Mouse (Mus musculus): ENCODE measurements around the gene Rasal2. TPM values are rescaled to one million over a fixed set of nuclear protein-coding genes. Genes with fewer than 3 reads are reported as not detected.

Gene Rasal2
- polyA plus RNA-seq, 1 experiment from 2014 or later, result 31.0 TPM

GRCm38 (mm10) chr1:157225013-157225412, 187.4 kb downstream of the Rasal2 start:
- no peak overlapping the region for H3K4me3 ChIP-seq
- no peak overlapping the region for H3K4me2 ChIP-seq
- 0 out of 2 replicates have a peak, but pooled peaks cover 6% of the 10 kb centered on the region for H3K4me1 ChIP-seq
- no peaks in the 10 kb centered on the region for H3K27me3 ChIP-seq
- 0 out of 2 replicates have a peak, but pooled peaks cover 3% of the 10 kb centered on the region for H3K36me3 ChIP-seq (ENCODE audit: poor library complexity, severe bottlenecking)
- no peak for ATAC-seq
- H3K27ac ChIP-seq, result no peak overlapping the region
- no peaks in the 10 kb centered on the region for H3K9me3 ChIP-seq (replicated peaks)
- WGBS, result 89% methylated on average over 6 of the region's 6 CpGs
- no peak overlapping the region for H3K9ac ChIP-seq

- WGBS, result 92% methylated on average over 3 of the region's 3 CpGs
- 0 out of 2 replicates have a peak, but pooled peaks cover 3% of the 10 kb centered on the region for H3K36me3 ChIP-seq (ENCODE audit: poor library complexity, severe bottlenecking)
- no peaks in the 10 kb centered on the region for H3K27me3 ChIP-seq
- H3K9ac ChIP-seq, result no peak overlapping the region
- no peak for ATAC-seq
- H3K27ac ChIP-seq, result no peak overlapping the region
- H3K9me3 ChIP-seq (replicated peaks), result no peaks in the 10 kb centered on the region
- 0 out of 2 replicates have a peak, but pooled peaks cover 2% of the 10 kb centered on the region for H3K4me1 ChIP-seq
- H3K4me3 ChIP-seq, result no peak overlapping the region
- no peak overlapping the region for H3K4me2 ChIP-seq
Observed at GRCm38 (mm10) chr1:157220910-157221309, 191.5 kb downstream of the Rasal2 start.

GRCm38 (mm10) chr1:157220466-157220865, 191.9 kb downstream of the Rasal2 start:
- ATAC-seq, result no peak
- no peak overlapping the region for H3K9ac ChIP-seq
- H3K4me3 ChIP-seq, result no peak overlapping the region
- 0 out of 2 replicates have a peak, but pooled peaks cover 3% of the 10 kb centered on the region for H3K36me3 ChIP-seq (ENCODE audit: poor library complexity, severe bottlenecking)
- no peaks in the 10 kb centered on the region for H3K4me1 ChIP-seq
- 85% methylated on average over 1 of the region's 1 CpGs for WGBS
- H3K27ac ChIP-seq, result no peak overlapping the region
- no peak overlapping the region for H3K4me2 ChIP-seq
- no peaks in the 10 kb centered on the region for H3K27me3 ChIP-seq
- H3K9me3 ChIP-seq (replicated peaks), result no peaks in the 10 kb centered on the region

GRCm38 (mm10) chr1:157208754-157209153, 203.6 kb downstream of the Rasal2 start:
- Histone ChIP-seq H3K27ac (no peak overlapping the region), H3K36me3 (ENCODE audit: poor library complexity, severe bottlenecking) (no peaks in the 10 kb centered on the region), H3K27me3 (no peaks in the 10 kb centered on the region), H3K4me1 (peaks cover 9% of the 10 kb centered on the region), H3K4me2 (no peak overlapping the region), H3K9ac (no peak overlapping the region), H3K4me3 (no peak overlapping the region), H3K9me3 (replicated peaks) (0 out of 2 replicates have a peak, but pooled peaks cover 6% of the 10 kb centered on the region)
- ATAC-seq, result no peak
- 22% methylated on average over 1 of the region's 1 CpGs for WGBS

- Histone ChIP-seq H3K36me3 (ENCODE audit: poor library complexity, severe bottlenecking) (no peaks in the 10 kb centered on the region), H3K9me3 (replicated peaks) (no peaks in the 10 kb centered on the region), H3K27me3 (no peaks in the 10 kb centered on the region), H3K9ac (no peak overlapping the region), H3K27ac (no peak overlapping the region), H3K4me1 (peaks cover 9% of the 10 kb centered on the region), H3K4me3 (no peak overlapping the region), H3K4me2 (no peak overlapping the region)
- 69% methylated on average over 4 of the region's 4 CpGs for WGBS
- ATAC-seq, result no peak
Observed at GRCm38 (mm10) chr1:157205685-157206084, 206.7 kb downstream of the Rasal2 start.

GRCm38 (mm10) chr1:157183043-157183442, 229.4 kb downstream of the Rasal2 start:
- Histone ChIP-seq H3K36me3 (ENCODE audit: poor library complexity, severe bottlenecking) (no peaks in the 10 kb centered on the region), H3K9ac (no peak overlapping the region), H3K4me1 (peaks cover 34% of the 10 kb centered on the region), H3K27ac (no peak overlapping the region), H3K27me3 (no peaks in the 10 kb centered on the region), H3K4me3 (no peak overlapping the region), H3K4me2 (no peak overlapping the region), H3K9me3 (replicated peaks) (no peaks in the 10 kb centered on the region)
- WGBS, result 38% methylated on average over 3 of the region's 3 CpGs
- ATAC-seq, result no peak

GRCm38 (mm10) chr1:157182431-157182830, 230.0 kb downstream of the Rasal2 start:
- H3K9ac ChIP-seq, result no peak overlapping the region
- no peaks in the 10 kb centered on the region for H3K27me3 ChIP-seq
- no peak overlapping the region for H3K27ac ChIP-seq
- H3K9me3 ChIP-seq (replicated peaks), result no peaks in the 10 kb centered on the region
- ATAC-seq, result no peak
- H3K36me3 ChIP-seq (ENCODE audit: poor library complexity, severe bottlenecking), result peaks cover under 1% of the 10 kb centered on the region; the same call in 1 of the 2 replicates
- WGBS, result 11% methylated on average over 5 of the region's 5 CpGs
- no peak overlapping the region for H3K4me2 ChIP-seq
- H3K4me3 ChIP-seq, result no peak overlapping the region
- peaks cover 34% of the 10 kb centered on the region for H3K4me1 ChIP-seq

GRCm38 (mm10) chr1:157181081-157181480, 231.3 kb downstream of the Rasal2 start:
- no peaks in the 10 kb centered on the region for H3K27me3 ChIP-seq
- peaks cover 34% of the 10 kb centered on the region for H3K4me1 ChIP-seq
- no peak overlapping the region for H3K4me2 ChIP-seq
- no peaks in the 10 kb centered on the region for H3K9me3 ChIP-seq (replicated peaks)
- peaks cover 3% of the 10 kb centered on the region; the same call in 1 of the 2 replicates for H3K36me3 ChIP-seq (ENCODE audit: poor library complexity, severe bottlenecking)
- no peak overlapping the region for H3K27ac ChIP-seq
- no peak for ATAC-seq
- H3K9ac ChIP-seq, result no peak overlapping the region
- H3K4me3 ChIP-seq, result no peak overlapping the region

GRCm38 (mm10) chr1:157178988-157179764, 233.2 kb downstream of the Rasal2 start:
- Histone ChIP-seq H3K9me3 (replicated peaks) (no peaks in the 10 kb centered on the region), H3K27ac (no peak overlapping the region), H3K4me1 (peaks cover 34% of the 10 kb centered on the region), H3K4me2 (peak overlapping the region; percentile 22), H3K9ac (0 out of 2 replicates have a peak overlapping the region, but pooled peaks have one; percentile 6), H3K36me3 (ENCODE audit: poor library complexity, severe bottlenecking) (peaks cover 19% of the 10 kb centered on the region; the same call in 1 of the 2 replicates), H3K27me3 (no peaks in the 10 kb centered on the region), H3K4me3 (no peak overlapping the region)
- 21% methylated on average over 9 of the region's 9 CpGs for WGBS
- ATAC-seq, result no peak; the same call in 1 of the 2 replicates

- no peak overlapping the region for H3K9ac ChIP-seq
- no peak overlapping the region for H3K4me3 ChIP-seq
- H3K27ac ChIP-seq, result no peak overlapping the region
- no peak overlapping the region for H3K4me2 ChIP-seq
- H3K9me3 ChIP-seq (replicated peaks), result no peaks in the 10 kb centered on the region
- no peaks in the 10 kb centered on the region for H3K4me1 ChIP-seq
- ATAC-seq, result no peak
- H3K27me3 ChIP-seq, result no peaks in the 10 kb centered on the region
- peaks cover 15% of the 10 kb centered on the region for H3K36me3 ChIP-seq (ENCODE audit: poor library complexity, severe bottlenecking)
- WGBS, result 91% methylated on average over 8 of the region's 8 CpGs
Observed at GRCm38 (mm10) chr1:157169292-157169691, 243.1 kb downstream of the Rasal2 start.

- H3K36me3 ChIP-seq (ENCODE audit: poor library complexity, severe bottlenecking), result peaks cover 16% of the 10 kb centered on the region
- H3K4me1 ChIP-seq, result no peaks in the 10 kb centered on the region
- H3K4me3 ChIP-seq, result no peak overlapping the region
- H3K27ac ChIP-seq, result no peak overlapping the region
- H3K9me3 ChIP-seq (replicated peaks), result no peaks in the 10 kb centered on the region
- no peak for ATAC-seq
- no peaks in the 10 kb centered on the region for H3K27me3 ChIP-seq
- 94% methylated on average over 7 of the region's 7 CpGs for WGBS
- H3K4me2 ChIP-seq, result no peak overlapping the region
- no peak overlapping the region for H3K9ac ChIP-seq
Observed at GRCm38 (mm10) chr1:157168891-157169290, 243.5 kb downstream of the Rasal2 start.

GRCm38 (mm10) chr1:157153781-157154180, 258.6 kb downstream of the Rasal2 start:
- no peak overlapping the region for H3K9ac ChIP-seq
- H3K4me1 ChIP-seq, result peaks cover 22% of the 10 kb centered on the region
- H3K27me3 ChIP-seq, result no peaks in the 10 kb centered on the region
- ATAC-seq, result no peak
- H3K4me3 ChIP-seq, result no peak overlapping the region
- H3K27ac ChIP-seq, result no peak overlapping the region
- H3K4me2 ChIP-seq, result no peak overlapping the region
- H3K36me3 ChIP-seq (ENCODE audit: poor library complexity, severe bottlenecking), result peaks cover 19% of the 10 kb centered on the region
- no peaks in the 10 kb centered on the region for H3K9me3 ChIP-seq (replicated peaks)
